Mouse (Mus musculus) liver, postnatal 0 days (tissue): Measurements from ENCODE around the gene Trmt1.

ENCODE experiments used
- CTCF ChIP-seq: sonication (generic); IDR thresholded peaks from 2 replicates; pipeline ENCODE4 v1.5.1; 2016; ENCODE audit warnings: antibody characterized with exemption, low read depth
- EP300 ChIP-seq: IDR thresholded peaks from 2 replicates; pipeline ENCODE4 v1.6.1; 2016; ENCODE audit warnings: antibody characterized with exemption, low read depth, mild to moderate bottlenecking

DNA sequence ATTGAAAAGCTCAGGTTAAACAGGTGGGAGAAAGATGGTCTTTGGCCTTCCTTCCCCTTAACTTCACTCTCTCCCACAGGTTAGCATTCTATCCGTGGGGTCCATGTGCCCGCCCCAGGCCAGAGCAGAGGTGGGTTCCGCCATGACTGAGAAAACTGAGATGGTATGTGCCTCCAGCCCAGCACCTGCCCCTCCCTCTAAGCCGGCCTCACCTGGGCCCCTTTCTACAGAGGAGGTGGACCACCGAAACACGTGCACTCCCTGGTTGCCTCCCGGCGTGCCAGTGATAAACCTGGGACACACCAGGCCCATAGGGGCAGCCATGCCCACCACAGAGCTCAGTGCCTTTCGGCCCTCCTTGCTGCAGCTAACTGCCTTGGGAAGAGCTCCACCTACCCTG is 16.5 kb downstream of the Trmt1 start:
- TF ChIP-seq CTCF (no peak), EP300 (no peak)
